ENCODE assay signal across 8 mouse cellular contexts in the genomic region with DNA sequence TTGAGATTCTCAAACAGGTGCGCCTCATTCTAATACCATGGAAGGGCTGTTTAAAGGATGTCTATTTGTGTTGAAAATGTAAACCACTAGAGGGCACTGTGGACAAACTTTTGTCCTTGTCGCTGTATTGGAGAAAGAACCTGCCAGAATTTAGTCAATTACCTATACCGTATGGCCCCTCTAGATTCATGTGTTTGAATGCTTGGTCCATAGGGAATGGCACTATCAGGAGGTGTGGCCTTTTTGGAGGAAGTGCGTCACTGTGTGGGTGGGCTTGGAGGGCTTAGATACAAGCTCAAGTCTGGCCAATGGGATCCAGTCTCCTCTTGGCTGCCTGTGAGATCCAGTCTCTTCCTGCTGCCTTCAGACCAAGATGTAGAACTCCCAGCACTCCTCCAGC.
DNase-seq lines count a peak whose midpoint lies in the region; ATAC-seq and TF ChIP-seq lines count a peak whose summit lies in the region.

No protein-coding gene starts in this region.

- ATAC-seq in lung, embryonic 14.5 days (ENCODE audit: insufficient read depth): peak; percentile 38; the same call in 1 of the 2 replicates
- peak; percentile 56; the same call in 1 of the 2 replicates for ATAC-seq in intestine, embryonic 15.5 days
- 0 out of 2 replicates have a peak, but pooled peaks have one; percentile 47 for ATAC-seq in megakaryocyte, adult 5-6 weeks (ENCODE audit: poor library complexity, severe bottlenecking)

- 20% methylated on average over 4 of the region's 4 CpGs for WGBS in lung, embryonic 14.5 days
- 25% methylated on average over 4 of the region's 4 CpGs for WGBS in embryonic facial prominence, embryonic 10.5 days
- WGBS in intestine, embryonic 15.5 days: 15% methylated on average over 4 of the region's 4 CpGs

- H3K36me3 ChIP-seq in lung, embryonic 14.5 days (ENCODE audit: insufficient read depth): no peaks in the 10 kb centered on the region
- no peaks in the 10 kb centered on the region for H3K36me3 ChIP-seq in embryonic facial prominence, embryonic 10.5 days (replicated peaks)
- H3K36me3 ChIP-seq in intestine, embryonic 15.5 days: no peaks in the 10 kb centered on the region

- no peaks in the 10 kb centered on the region for H3K9me3 ChIP-seq in lung, embryonic 14.5 days (ENCODE audit: low read depth, low read length)
- no peaks in the 10 kb centered on the region for H3K9me3 ChIP-seq in embryonic facial prominence, embryonic 10.5 days
- H3K9me3 ChIP-seq in intestine, embryonic 15.5 days: no peaks in the 10 kb centered on the region

- no peak overlapping the region for H3K4me2 ChIP-seq in lung, embryonic 14.5 days
- H3K4me2 ChIP-seq in intestine, embryonic 15.5 days (replicated peaks): no peak overlapping the region

- H3K4me1 ChIP-seq in lung, embryonic 14.5 days (ENCODE audit: insufficient read depth): no peaks in the 10 kb centered on the region
- H3K4me1 ChIP-seq in embryonic facial prominence, embryonic 10.5 days: no peaks in the 10 kb centered on the region
- H3K4me1 ChIP-seq in intestine, embryonic 15.5 days (replicated peaks): no peaks in the 10 kb centered on the region

- no peak overlapping the region for H3K4me3 ChIP-seq in lung, embryonic 14.5 days (ENCODE audit: low read depth, low read length)
- H3K4me3 ChIP-seq in embryonic facial prominence, embryonic 10.5 days: no peak overlapping the region
- no peak overlapping the region for H3K4me3 ChIP-seq in intestine, embryonic 15.5 days (replicated peaks)

- peak; percentile 85 for DNase-seq in lung, embryonic 14.5 days
- DNase-seq in lung, postnatal 4 days: no peak
- DNase-seq in brain, adult 2 months (ENCODE audit: low read depth, low spot score): peak; percentile 85
- peak; percentile 33 for DNase-seq in embryonic facial prominence, embryonic 10.5 days (ENCODE audit: low spot score)
- DNase-seq in spleen, postnatal 10 days (ENCODE audit: low spot score in 2 of 2): no peak
- no peak for DNase-seq in urinary bladder, postnatal 10 days (ENCODE audit: low spot score)

- no peaks in the 10 kb centered on the region for H3K27me3 ChIP-seq in lung, embryonic 14.5 days (ENCODE audit: insufficient read depth, low read length)
- no peaks in the 10 kb centered on the region for H3K27me3 ChIP-seq in embryonic facial prominence, embryonic 10.5 days (replicated peaks; ENCODE audit: low read depth, poor library complexity, severe bottlenecking)
- H3K27me3 ChIP-seq in intestine, embryonic 15.5 days (replicated peaks): no peaks in the 10 kb centered on the region

- no peak overlapping the region for H3K9ac ChIP-seq in lung, embryonic 14.5 days
- H3K9ac ChIP-seq in intestine, embryonic 15.5 days: no peak overlapping the region

- no peak overlapping the region for H3K27ac ChIP-seq in lung, embryonic 14.5 days (ENCODE audit: low read depth)
- no peak overlapping the region for H3K27ac ChIP-seq in embryonic facial prominence, embryonic 10.5 days (replicated peaks)
- no peak overlapping the region for H3K27ac ChIP-seq in intestine, embryonic 15.5 days

- TF ChIP-seq CTCF in lung, embryonic 14.5 days (IDR thresholded peaks at IDR 0.05; ENCODE audit: low read depth): peak; percentile 65

Comparison
In these comparisons a context has a peak if more than half of its experiments do, and no peak if none do; other contexts are left out.
1. DNase-seq: peak in lung, embryonic 14.5 days (single experiment), brain, adult 2 months (single experiment) and embryonic facial prominence, embryonic 10.5 days (single experiment); none in lung, postnatal 4 days (0 of 2), spleen, postnatal 10 days (0 of 2) and urinary bladder, postnatal 10 days (single experiment).
2. Peak in every context shown above with its lines, with median percentiles within 50 percentile points of each other: ATAC-seq.